Mouse (Mus musculus) lung, postnatal 0 days (tissue): ENCODE data around the gene Fam49a. TPM values are rescaled to one million over a fixed set of nuclear protein-coding genes. Genes with fewer than 3 reads are reported as not detected.
A peak's percentile ranks its signal among the peaks of the same experiment; 100 is the strongest.

Experiments
- ATAC-seq: fragments of 200-750 bp; cut with Nextera tagmentation; 2 replicates; pipeline ENCODE4 v1.8.0; 2017; ENCODE audit warnings: moderate library complexity
- DNase-seq: peaks from one replicate; pipeline ENCODE4 v3.0.0-alpha.2; 2016; ENCODE audit warnings: low spot score
- H3K27ac ChIP-seq: fragments of 300-500 bp; sonication (generic); 2 replicates; pipeline ENCODE4 v1.5.1; 2014; ENCODE audit warnings: antibody characterized with exemption, mild to moderate bottlenecking, low read length, mixed read lengths
- H3K27me3 ChIP-seq: fragments of 300-500 bp; sonication (generic); replicated peaks from 2 replicates; pipeline ENCODE4 v1.6.1; 2014; ENCODE audit warnings: low read length, mixed read lengths; ENCODE audit not compliant: insufficient read depth
- H3K36me3 ChIP-seq: fragments of 300-500 bp; sonication (generic); 2 replicates; pipeline ENCODE4 v1.6.1; 2014; ENCODE audit warnings: low read length, mixed read lengths; ENCODE audit not compliant: insufficient read depth
- H3K4me1 ChIP-seq: fragments of 300-500 bp; sonication (generic); 2 replicates; pipeline ENCODE4 v1.6.1; 2014; ENCODE audit warnings: antibody characterized with exemption, low read depth, low read length, mixed read lengths; ENCODE audit not compliant: insufficient read depth
- H3K4me2 ChIP-seq: fragments of 300-500 bp; sonication (generic); replicated peaks from 2 replicates; pipeline ENCODE4 v1.6.1; 2014; ENCODE audit warnings: low read depth, mild to moderate bottlenecking, low read length, moderate library complexity, mixed read lengths
- H3K4me3 ChIP-seq: fragments of 300-500 bp; sonication (generic); 2 replicates; pipeline ENCODE4 v1.5.1; 2014; ENCODE audit warnings: low read depth, low read length
- H3K9ac ChIP-seq: fragments of 300-500 bp; sonication (generic); replicated peaks from 2 replicates; pipeline ENCODE4 v1.6.1; 2014; ENCODE audit warnings: low read depth, mild to moderate bottlenecking
- H3K9me3 ChIP-seq: fragments of 300-500 bp; sonication (generic); 2 replicates; pipeline ENCODE4 v1.6.1; 2016; ENCODE audit warnings: low read length, mixed read lengths
- CTCF ChIP-seq: IDR thresholded peaks from 2 replicates; pipeline ENCODE4 v1.5.1; 2016; ENCODE audit warnings: antibody characterized with exemption, mild to moderate bottlenecking
- EP300 ChIP-seq: IDR thresholded peaks from 2 replicates; pipeline ENCODE4 v1.6.1; 2016; ENCODE audit warnings: antibody characterized with exemption, mild to moderate bottlenecking, control low read depth
- WGBS: fragments of 180-500 bp; shearing (Covaris S2); extraction: QIAGEN DNeasy Blood & Tissue Kit; methylation state at CpG from one replicate; pipeline ENCODE4 v1.1.7; 2014; 5-methylcytosine and 5-hydroxymethylcytosine counted together
- polyA plus RNA-seq: library from polyadenylated mRNA; unstranded; fragments of >200 nt; fragmentation: Nextera tagmentation; extraction: Ambion mirVana; gene quantifications from 2 replicates; pipeline ENCODE4 v1.2.1, GENCODE M21; 2015

The Fam49a gene
- polyA plus RNA-seq, 1 experiment from 2014 or later: 16.7 TPM

GRCm38 (mm10) chr12:12277741-12278463, 16.0 kb downstream of the Fam49a start:
- no peak overlapping the region for H3K4me2 ChIP-seq
- TF ChIP-seq CTCF (no peak), EP300 (no peak)
- DNase-seq (no peak), ATAC-seq (no peak)
- no peaks in the 10 kb centered on the region for H3K36me3 ChIP-seq
- 73% methylated on average over 4 of the region's 4 CpGs for WGBS
- no peaks in the 10 kb centered on the region for H3K4me1 ChIP-seq
- no peaks in the 10 kb centered on the region for H3K27me3 ChIP-seq
- no peak overlapping the region for H3K4me3 ChIP-seq
- no peaks in the 10 kb centered on the region for H3K9me3 ChIP-seq
- 0 out of 2 replicates have a peak overlapping the region, but pooled peaks have one; percentile 26 for H3K27ac ChIP-seq
- no peak overlapping the region for H3K9ac ChIP-seq

- TF ChIP-seq CTCF: no peak
- peak; percentile 93 for TF ChIP-seq EP300
- WGBS: 52% methylated on average over 7 of the region's 7 CpGs
These were observed 16.5 kb downstream of the Fam49a start for GRCm38 (mm10) chr12:12278464-12278872.

GRCm38 (mm10) chr12:12283702-12284288, 21.9 kb downstream of the Fam49a start:
- TF ChIP-seq CTCF (no peak; the same call in 1 of the 2 replicates), EP300 (no peak)
- whole genome bisulfite sequencing: 62% methylated on average over 10 of the region's 10 CpGs
- ATAC-seq (peak; percentile 61), DNase-seq (peak; percentile 41)
- H3K9me3 ChIP-seq: no peaks in the 10 kb centered on the region
- H3K27me3 ChIP-seq: no peaks in the 10 kb centered on the region
- H3K4me2 ChIP-seq: no peak overlapping the region
- H3K27ac ChIP-seq: no peak overlapping the region
- no peak overlapping the region for H3K4me3 ChIP-seq
- H3K4me1 ChIP-seq: no peaks in the 10 kb centered on the region
- H3K9ac ChIP-seq: no peak overlapping the region
- H3K36me3 ChIP-seq: no peaks in the 10 kb centered on the region

More at GRCm38 (mm10) chr12:12278464-12278872, 16.5 kb downstream of the Fam49a start:
- Histone ChIP-seq H3K27me3 (no peaks in the 10 kb centered on the region), H3K9ac (no peak overlapping the region), H3K9me3 (no peaks in the 10 kb centered on the region), H3K27ac (0 out of 2 replicates have a peak overlapping the region, but pooled peaks have one; percentile 26), H3K4me2 (no peak overlapping the region), H3K36me3 (no peaks in the 10 kb centered on the region), H3K4me1 (no peaks in the 10 kb centered on the region), H3K4me3 (no peak overlapping the region)
- ATAC-seq (peak; percentile 92), DNase-seq (peak; percentile 66)

- no peaks in the 10 kb centered on the region for H3K9me3 ChIP-seq
These were observed 22.6 kb downstream of the Fam49a start for GRCm38 (mm10) chr12:12284521-12284920.

DNA sequence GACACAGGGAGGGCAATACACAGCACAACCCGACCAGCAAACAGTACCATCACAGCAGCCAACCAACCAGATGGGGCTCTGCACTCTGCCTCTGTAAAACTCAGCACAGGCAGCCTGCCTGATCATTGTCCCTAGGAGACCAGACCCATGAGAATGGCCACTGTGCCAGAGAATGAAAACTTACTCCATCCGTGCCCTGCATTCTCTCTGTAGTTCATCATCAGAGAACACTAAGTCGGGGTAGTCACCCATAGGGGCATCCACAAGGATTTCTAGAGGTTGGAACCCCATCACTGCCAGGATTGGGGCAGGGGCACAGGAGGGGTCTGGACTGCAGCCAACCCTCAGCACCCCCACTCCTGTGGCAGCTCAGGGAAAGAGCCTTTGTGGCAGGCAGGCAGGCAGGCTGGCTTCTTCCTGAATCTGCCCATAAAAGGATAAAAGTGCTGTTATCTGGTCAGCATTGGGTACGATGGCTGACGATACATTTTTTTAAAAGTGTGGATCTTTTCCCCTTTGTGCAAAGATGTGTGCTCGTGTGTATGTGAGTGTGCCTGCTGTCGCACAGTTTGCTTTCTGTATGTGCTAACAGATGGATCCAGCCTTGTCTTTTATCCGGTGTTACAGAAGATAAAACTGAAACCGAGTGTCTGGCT, 25.3 kb downstream of the Fam49a start:
- Histone ChIP-seq H3K9ac (no peak overlapping the region), H3K4me2 (peak overlapping the region; percentile 14; the same call in 1 of the 2 replicates), H3K4me3 (no peak overlapping the region), H3K9me3 (no peaks in the 10 kb centered on the region), H3K27me3 (no peaks in the 10 kb centered on the region), H3K27ac (peak overlapping the region; percentile 51; the same call in 1 of the 2 replicates), H3K4me1 (no peaks in the 10 kb centered on the region), H3K36me3 (no peaks in the 10 kb centered on the region)
- ATAC-seq: peak; percentile 20
- TF ChIP-seq CTCF (no peak), EP300 (no peak)
- no peak for DNase-seq
- WGBS: 39% methylated on average over 9 of the region's 9 CpGs

More at GRCm38 (mm10) chr12:12284521-12284920, 22.6 kb downstream of the Fam49a start:
- Histone ChIP-seq H3K27me3 (no peaks in the 10 kb centered on the region), H3K36me3 (no peaks in the 10 kb centered on the region), H3K4me1 (no peaks in the 10 kb centered on the region), H3K27ac (0 out of 2 replicates have a peak overlapping the region, but pooled peaks have one; percentile 40), H3K9ac (no peak overlapping the region), H3K4me2 (no peak overlapping the region), H3K4me3 (no peak overlapping the region)
- DNase-seq (peak; percentile 77), ATAC-seq (peak; percentile 76)
- 61% methylated on average over 6 of the region's 6 CpGs for WGBS
- TF ChIP-seq CTCF (no peak), EP300 (peak; percentile 77)

DNA sequence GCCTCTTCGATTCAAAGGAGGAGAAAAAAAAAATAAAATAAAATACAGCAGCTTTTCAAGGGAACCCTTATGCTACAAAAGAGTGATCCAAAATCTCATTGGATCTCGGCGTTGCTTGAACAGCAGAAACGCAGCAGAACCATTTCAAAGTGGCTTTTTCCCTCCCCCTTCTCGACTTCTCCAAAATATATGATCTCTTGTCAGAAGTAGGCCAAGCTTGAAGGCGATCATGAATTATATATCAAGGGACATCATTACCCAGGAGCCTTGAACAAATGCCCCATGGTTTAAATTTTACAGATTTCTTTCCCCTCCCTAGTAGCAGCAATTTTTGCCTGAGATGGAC, 25.8 kb downstream of the Fam49a start:
- Histone ChIP-seq H3K4me3 (no peak overlapping the region), H3K9me3 (no peaks in the 10 kb centered on the region), H3K36me3 (no peaks in the 10 kb centered on the region), H3K4me2 (no peak overlapping the region), H3K27ac (no peak overlapping the region), H3K9ac (no peak overlapping the region), H3K27me3 (no peaks in the 10 kb centered on the region), H3K4me1 (no peaks in the 10 kb centered on the region)
- TF ChIP-seq EP300: no peak
- TF ChIP-seq CTCF: no peak
- no peak for ATAC-seq
- DNase-seq: no peak
- WGBS: 49% methylated on average over 6 of the region's 6 CpGs
